Mouse (Mus musculus): Measurements from ENCODE around the gene Serpinb3a. TPM values are rescaled to one million over a fixed set of nuclear protein-coding genes. Genes with fewer than 3 reads are reported as not detected.
"Not testable (repeated sequence)": the region's sequence is repeated elsewhere in the genome, so short reads cannot be mapped to it uniquely, and the experiment has no call there.

Serpinb3a gene
- not detected in 2 replicates for polyA plus RNA-seq (2016; fragmentation: Nextera tagmentation; extraction: Ambion mirVana)

- no peak within 1 kb of the TSS for H3K27ac ChIP-seq (replicated peaks)
- 94% methylated on average over 1 of the region's 1 CpGs for WGBS
- DNase-seq (ENCODE audit: low spot score) = no peak
- no peaks in the 10 kb centered on the region for H3K36me3 ChIP-seq
- no peak within 1 kb of the TSS for H3K4me3 ChIP-seq
- no peaks in the 10 kb centered on the region for H3K4me1 ChIP-seq
- H3K27me3 ChIP-seq (ENCODE audit: low read depth, poor library complexity, severe bottlenecking) = no peaks in the 10 kb centered on the region
- H3K9me3 ChIP-seq (replicated peaks) = no peaks in the 10 kb centered on the region
Observed at GRCm38 (mm10) chr1:107052203-107052602, at the start of gene Serpinb3a. Serpinb3a (minus strand) TSS chr1:107052303.

- H3K27me3 ChIP-seq (ENCODE audit: low read depth, poor library complexity, severe bottlenecking) = no peaks in the 10 kb centered on the region
- 86% methylated on average over 2 of the region's 2 CpGs for WGBS
- H3K4me1 ChIP-seq = no peaks in the 10 kb centered on the region
- H3K4me3 ChIP-seq = no peak overlapping the region
- DNase-seq (ENCODE audit: low spot score) = no peak
- H3K36me3 ChIP-seq = no peaks in the 10 kb centered on the region
- H3K9me3 ChIP-seq (replicated peaks) = no peaks in the 10 kb centered on the region
- no peak overlapping the region for H3K27ac ChIP-seq (replicated peaks)
Observed at GRCm38 (mm10) chr1:107098417-107098816, 46.3 kb upstream of the Serpinb3a start.

- H3K27me3 ChIP-seq (ENCODE audit: low read depth, poor library complexity, severe bottlenecking) = no peaks in the 10 kb centered on the region
- H3K4me3 ChIP-seq = no peak within 1 kb of the TSS
- no peaks in the 10 kb centered on the region for H3K9me3 ChIP-seq (replicated peaks)
- no peaks in the 10 kb centered on the region for H3K36me3 ChIP-seq
- no peak within 1 kb of the TSS for H3K27ac ChIP-seq (replicated peaks)
- no peaks in the 10 kb centered on the region for H3K4me1 ChIP-seq
- no peak for DNase-seq (ENCODE audit: low spot score)
Observed at GRCm38 (mm10) chr1:107083406-107083805, 31.3 kb upstream of the Serpinb3a start, which contains the start of gene Serpinb3d. Serpinb3d (minus strand) TSS chr1:107083506.

GRCm38 (mm10) chr1:107034236-107034635, 17.9 kb downstream of the Serpinb3a start:
- DNase-seq (ENCODE audit: low spot score); H3K4me1 ChIP-seq; H3K27me3 ChIP-seq (ENCODE audit: low read depth, poor library complexity, severe bottlenecking); H3K4me3 ChIP-seq; H3K36me3 ChIP-seq; H3K27ac ChIP-seq (replicated peaks); H3K9me3 ChIP-seq (replicated peaks): not testable (repeated sequence)
- 90% methylated on average over 3 of the region's 3 CpGs for WGBS

GRCm38 (mm10) chr1:107025886-107026285, 26.2 kb downstream of the Serpinb3a start:
- Histone ChIP-seq H3K4me3 (no peak overlapping the region), H3K9me3 (replicated peaks) (no peaks in the 10 kb centered on the region), H3K27ac (replicated peaks) (no peak overlapping the region), H3K27me3 (ENCODE audit: low read depth, poor library complexity, severe bottlenecking) (no peaks in the 10 kb centered on the region), H3K4me1 (no peaks in the 10 kb centered on the region), H3K36me3 (no peaks in the 10 kb centered on the region)
- DNase-seq (ENCODE audit: low spot score) = no peak
- 83% methylated on average over 1 of the region's 1 CpGs for WGBS

- H3K4me3 ChIP-seq = no peak overlapping the region
- no peaks in the 10 kb centered on the region for H3K36me3 ChIP-seq
- H3K27me3 ChIP-seq (ENCODE audit: low read depth, poor library complexity, severe bottlenecking) = no peaks in the 10 kb centered on the region
- H3K27ac ChIP-seq (replicated peaks) = no peak overlapping the region
- no peaks in the 10 kb centered on the region for H3K9me3 ChIP-seq (replicated peaks)
- WGBS = 83% methylated on average over 7 of the region's 7 CpGs
- no peaks in the 10 kb centered on the region for H3K4me1 ChIP-seq
- DNase-seq (ENCODE audit: low spot score) = no peak
Observed at GRCm38 (mm10) chr1:107015210-107015609, 36.9 kb downstream of the Serpinb3a start.

- no peak overlapping the region for H3K27ac ChIP-seq (replicated peaks)
- WGBS = 43% methylated on average over 2 of the region's 2 CpGs
- no peak overlapping the region for H3K4me3 ChIP-seq
- peak; percentile 28 for DNase-seq (ENCODE audit: low spot score)
- H3K4me1 ChIP-seq = no peaks in the 10 kb centered on the region
- no peaks in the 10 kb centered on the region for H3K36me3 ChIP-seq
- H3K27me3 ChIP-seq (ENCODE audit: low read depth, poor library complexity, severe bottlenecking) = no peaks in the 10 kb centered on the region
- no peaks in the 10 kb centered on the region for H3K9me3 ChIP-seq (replicated peaks)
Observed at GRCm38 (mm10) chr1:107014530-107014929, 37.6 kb downstream of the Serpinb3a start.

GRCm38 (mm10) chr1:107006316-107006715, 45.8 kb downstream of the Serpinb3a start:
- Histone ChIP-seq H3K4me3 (no peak overlapping the region), H3K27me3 (ENCODE audit: low read depth, poor library complexity, severe bottlenecking) (no peaks in the 10 kb centered on the region), H3K36me3 (no peaks in the 10 kb centered on the region), H3K9me3 (replicated peaks) (no peaks in the 10 kb centered on the region), H3K4me1 (no peaks in the 10 kb centered on the region), H3K27ac (replicated peaks) (no peak overlapping the region)
- DNase-seq (ENCODE audit: low spot score) = no peak
- WGBS = 57% methylated on average over 3 of the region's 3 CpGs

GRCm38 (mm10) chr1:107001754-107002153, 50.3 kb downstream of the Serpinb3a start:
- Histone ChIP-seq H3K4me3 (no peak overlapping the region), H3K27ac (replicated peaks) (no peak overlapping the region), H3K36me3 (no peaks in the 10 kb centered on the region), H3K4me1 (no peaks in the 10 kb centered on the region), H3K9me3 (replicated peaks) (no peaks in the 10 kb centered on the region), H3K27me3 (ENCODE audit: low read depth, poor library complexity, severe bottlenecking) (no peaks in the 10 kb centered on the region)
- WGBS = 89% methylated on average over 2 of the region's 2 CpGs
- no peak for DNase-seq (ENCODE audit: low spot score)

GRCm38 (mm10) chr1:107000424-107000823, 51.7 kb downstream of the Serpinb3a start:
- no peaks in the 10 kb centered on the region for H3K27me3 ChIP-seq (ENCODE audit: low read depth, poor library complexity, severe bottlenecking)
- WGBS = 82% methylated on average over 13 of the region's 13 CpGs
- no peak for DNase-seq (ENCODE audit: low spot score)

More at GRCm38 (mm10) chr1:107000424-107000823, 51.7 kb downstream of the Serpinb3a start:
- Histone ChIP-seq H3K4me3 (no peak overlapping the region), H3K27ac (replicated peaks) (no peak overlapping the region), H3K36me3 (no peaks in the 10 kb centered on the region), H3K9me3 (replicated peaks) (no peaks in the 10 kb centered on the region), H3K4me1 (no peaks in the 10 kb centered on the region)

Other genes starting within 250 kb of the Serpinb3a start
- gene Serpinb5, start 191.1 kb downstream of the Serpinb3a start, polyA plus RNA-seq (2016; fragmentation: Nextera tagmentation; extraction: Ambion mirVana) = not detected in 2 replicates
- gene Serpinb12, start 117.9 kb downstream of the Serpinb3a start, polyA plus RNA-seq (2016; fragmentation: Nextera tagmentation; extraction: Ambion mirVana) = not detected in 2 replicates
- not detected in 2 replicates for gene Serpinb13, start 71.3 kb downstream of the Serpinb3a start, polyA plus RNA-seq (2016; fragmentation: Nextera tagmentation; extraction: Ambion mirVana)
- not detected in 2 replicates for gene Serpinb3d, start 31.2 kb upstream of the Serpinb3a start, polyA plus RNA-seq (2016; fragmentation: Nextera tagmentation; extraction: Ambion mirVana)
- not detected in 2 replicates for gene Serpinb3b, start 226.1 kb upstream of the Serpinb3a start, polyA plus RNA-seq (2016; fragmentation: Nextera tagmentation; extraction: Ambion mirVana)
- gene Serpinb3c, start 226.1 kb upstream of the Serpinb3a start, polyA plus RNA-seq (2016; fragmentation: Nextera tagmentation; extraction: Ambion mirVana) = not detected in 2 replicates

All from midbrain, embryonic 10.5 days (tissue).